Mouse (Mus musculus) intestine, embryonic 16.5 days (tissue): ENCODE measurements around the gene Tspan9. TPM values are rescaled to one million over a fixed set of nuclear protein-coding genes. Genes with fewer than 3 reads are reported as not detected.

Source experiments
- ATAC-seq: fragments of 200-750 bp; cut with Nextera tagmentation; 2 replicates; pipeline ENCODE4 v1.8.0; 2017; ENCODE audit warnings: moderate TSS enrichment, moderate library complexity
- H3K27ac ChIP-seq: fragments of 300-500 bp; sonication (generic); 2 replicates; pipeline ENCODE4 v1.5.1; 2014; ENCODE audit warnings: mild to moderate bottlenecking, low read length
- H3K27me3 ChIP-seq: fragments of 300-500 bp; sonication (generic); replicated peaks from 2 replicates; pipeline ENCODE4 v1.6.1; 2014; ENCODE audit warnings: low read length, control low read depth, mixed read lengths; ENCODE audit not compliant: control insufficient read depth, insufficient read depth
- H3K36me3 ChIP-seq: fragments of 300-500 bp; sonication (generic); 2 replicates; pipeline ENCODE4 v1.6.1; 2014; ENCODE audit warnings: low read length, control low read depth; ENCODE audit not compliant: control insufficient read depth, insufficient read depth
- H3K4me1 ChIP-seq: fragments of 300-500 bp; sonication (generic); 2 replicates; pipeline ENCODE4 v1.6.1; 2014; ENCODE audit warnings: low read length, control low read depth, mixed read lengths; ENCODE audit not compliant: control insufficient read depth, insufficient read depth
- H3K4me2 ChIP-seq: fragments of 300-500 bp; sonication (generic); 2 replicates; pipeline ENCODE4 v1.6.1; 2014; ENCODE audit warnings: low read depth, low read length, control low read depth
- H3K4me3 ChIP-seq: fragments of 300-500 bp; sonication (generic); 2 replicates; pipeline ENCODE4 v1.5.1; 2014; ENCODE audit warnings: mild to moderate bottlenecking, low read length
- H3K9ac ChIP-seq: fragments of 300-500 bp; sonication (generic); 2 replicates; pipeline ENCODE4 v1.6.1; 2014; ENCODE audit warnings: low read depth, low read length
- H3K9me3 ChIP-seq: fragments of 300-500 bp; sonication (generic); 2 replicates; pipeline ENCODE4 v1.6.1; 2016; ENCODE audit warnings: low read length, control low read depth; ENCODE audit not compliant: control insufficient read depth
- WGBS: fragments of 180-500 bp; shearing (Covaris S2); extraction: QIAGEN DNeasy Blood & Tissue Kit; methylation state at CpG from one replicate; pipeline ENCODE4 v1.1.7; 2014; 5-methylcytosine and 5-hydroxymethylcytosine counted together
- polyA plus RNA-seq: library from polyadenylated mRNA; unstranded; fragments of >200 nt; fragmentation: Nextera tagmentation; extraction: Ambion mirVana; gene quantifications from 2 replicates; pipeline ENCODE4 v1.2.1, GENCODE M21; 2015

The Tspan9 gene
- polyA plus RNA-seq, 1 experiment from 2014 or later = 94.1 TPM

- Histone ChIP-seq H3K27me3 (no peaks in the 10 kb centered on the region), H3K9ac (no peak overlapping the region), H3K4me2 (no peak overlapping the region), H3K36me3 (no peaks in the 10 kb centered on the region), H3K27ac (no peak overlapping the region), H3K4me3 (no peak overlapping the region), H3K9me3 (no peaks in the 10 kb centered on the region), H3K4me1 (no peaks in the 10 kb centered on the region)
- no peak for ATAC-seq
- WGBS = 85% methylated on average over 6 of the region's 6 CpGs
Measured at GRCm38 (mm10) chr6:128159092-128159491, 15.7 kb upstream of the Tspan9 start.

- Histone ChIP-seq H3K27ac (no peak overlapping the region), H3K4me1 (no peaks in the 10 kb centered on the region), H3K9me3 (no peaks in the 10 kb centered on the region), H3K4me2 (no peak overlapping the region), H3K36me3 (no peaks in the 10 kb centered on the region), H3K27me3 (no peaks in the 10 kb centered on the region), H3K9ac (no peak overlapping the region), H3K4me3 (no peak overlapping the region)
- no peak for ATAC-seq
- 74% methylated on average over 12 of the region's 12 CpGs for WGBS
Measured at GRCm38 (mm10) chr6:128158031-128158430, 14.6 kb upstream of the Tspan9 start.

GRCm38 (mm10) chr6:128156476-128156875 lies 13.1 kb upstream of the Tspan9 start:
- H3K36me3 ChIP-seq = no peaks in the 10 kb centered on the region
- no peaks in the 10 kb centered on the region for H3K4me1 ChIP-seq
- no peaks in the 10 kb centered on the region for H3K9me3 ChIP-seq
- no peak overlapping the region for H3K4me2 ChIP-seq
- H3K4me3 ChIP-seq = no peak overlapping the region
- no peak for ATAC-seq
- H3K9ac ChIP-seq = no peak overlapping the region
- H3K27ac ChIP-seq = no peak overlapping the region
- no peaks in the 10 kb centered on the region for H3K27me3 ChIP-seq
- 73% methylated on average over 4 of the region's 4 CpGs for WGBS

GRCm38 (mm10) chr6:128155935-128156334 lies 12.5 kb upstream of the Tspan9 start:
- Histone ChIP-seq H3K9ac (no peak overlapping the region), H3K27ac (no peak overlapping the region), H3K27me3 (no peaks in the 10 kb centered on the region), H3K4me1 (no peaks in the 10 kb centered on the region), H3K36me3 (no peaks in the 10 kb centered on the region), H3K4me2 (no peak overlapping the region), H3K9me3 (no peaks in the 10 kb centered on the region), H3K4me3 (no peak overlapping the region)
- WGBS = 77% methylated on average over 2 of the region's 2 CpGs
- ATAC-seq = no peak

GRCm38 (mm10) chr6:128145765-128146164 lies 2.4 kb upstream of the Tspan9 start:
- no peaks in the 10 kb centered on the region for H3K27me3 ChIP-seq
- H3K4me2 ChIP-seq = no peak overlapping the region
- H3K4me3 ChIP-seq = no peak overlapping the region
- no peak for ATAC-seq
- 62% methylated on average over 6 of the region's 6 CpGs for WGBS
- no peaks in the 10 kb centered on the region for H3K9me3 ChIP-seq
- H3K27ac ChIP-seq = no peak overlapping the region
- no peak overlapping the region for H3K9ac ChIP-seq
- no peaks in the 10 kb centered on the region for H3K36me3 ChIP-seq
- H3K4me1 ChIP-seq = peaks cover 11% of the 10 kb centered on the region; the same call in 1 of the 2 replicates

GRCm38 (mm10) chr6:128142369-128143278 lies 770 bp downstream of the Tspan9 start:
- H3K4me1 ChIP-seq = peaks cover 11% of the 10 kb centered on the region; the same call in 1 of the 2 replicates
- peak; percentile 62 for ATAC-seq
- H3K4me2 ChIP-seq = peak overlapping the region; percentile 70
- H3K27ac ChIP-seq = peak overlapping the region; percentile 83
- no peaks in the 10 kb centered on the region for H3K36me3 ChIP-seq
- no peaks in the 10 kb centered on the region for H3K27me3 ChIP-seq
- peak overlapping the region; percentile 74 for H3K4me3 ChIP-seq
- WGBS = 5% methylated on average over 20 of the region's 20 CpGs
- H3K9ac ChIP-seq = peak overlapping the region; percentile 86
- H3K9me3 ChIP-seq = no peaks in the 10 kb centered on the region

- H3K9me3 ChIP-seq = no peaks in the 10 kb centered on the region
- H3K4me1 ChIP-seq = peaks cover 14% of the 10 kb centered on the region
- H3K9ac ChIP-seq = no peak overlapping the region
- H3K27me3 ChIP-seq = no peaks in the 10 kb centered on the region
- H3K36me3 ChIP-seq = no peaks in the 10 kb centered on the region
- H3K4me2 ChIP-seq = no peak overlapping the region
- ATAC-seq = no peak
- no peak overlapping the region for H3K4me3 ChIP-seq
- 69% methylated on average over 6 of the region's 6 CpGs for WGBS
- H3K27ac ChIP-seq = no peak overlapping the region
Measured at GRCm38 (mm10) chr6:128140724-128141123, 2.7 kb downstream of the Tspan9 start.

- peaks cover 30% of the 10 kb centered on the region for H3K4me1 ChIP-seq
- H3K9ac ChIP-seq = no peak overlapping the region
- H3K9me3 ChIP-seq = no peaks in the 10 kb centered on the region
- no peaks in the 10 kb centered on the region for H3K27me3 ChIP-seq
- no peak overlapping the region for H3K27ac ChIP-seq
- no peaks in the 10 kb centered on the region for H3K36me3 ChIP-seq
- 90% methylated on average over 4 of the region's 4 CpGs for WGBS
- no peak for ATAC-seq
- no peak overlapping the region for H3K4me3 ChIP-seq
- H3K4me2 ChIP-seq = no peak overlapping the region
Measured at GRCm38 (mm10) chr6:128137855-128138254, 5.5 kb downstream of the Tspan9 start.

GRCm38 (mm10) chr6:128136654-128137053 lies 6.7 kb downstream of the Tspan9 start:
- Histone ChIP-seq H3K36me3 (no peaks in the 10 kb centered on the region), H3K4me3 (no peak overlapping the region), H3K4me2 (no peak overlapping the region), H3K27me3 (no peaks in the 10 kb centered on the region), H3K4me1 (peaks cover 33% of the 10 kb centered on the region), H3K27ac (no peak overlapping the region), H3K9me3 (no peaks in the 10 kb centered on the region), H3K9ac (no peak overlapping the region)
- ATAC-seq = no peak
- WGBS = 85% methylated on average over 3 of the region's 3 CpGs
